Mouse (Mus musculus) heart, adult 2 months (tissue): Measurements from ENCODE around the gene Elovl5.

Experiments used
- CTCF ChIP-seq: fragments of 200-600 bp; IDR thresholded peaks from 2 replicates; pipeline ENCODE4 v1.8.1; 2022; ENCODE audit warnings: antibody characterized with exemption, mild to moderate bottlenecking, moderate library complexity
- EP300 ChIP-seq: fragments of 200-500 bp; IDR thresholded peaks from 2 replicates; pipeline ENCODE4 v1.6.1; 2011; ENCODE audit warnings: low read depth, low read length, control low read depth; ENCODE audit not compliant: insufficient read depth
- POLR2A ChIP-seq: fragments of 200-500 bp; IDR thresholded peaks from 2 replicates; pipeline ENCODE4 v1.6.1; 2011; ENCODE audit warnings: mild to moderate bottlenecking, low read depth, low read length, control low read depth; ENCODE audit not compliant: insufficient read depth

- TF ChIP-seq CTCF, result no peak
- TF ChIP-seq POLR2A, result no peak
- TF ChIP-seq EP300, result no peak
Measured at GRCm38 (mm10) chr9:77969192-77969953, 52.2 kb downstream of the Elovl5 start.
